Mouse (Mus musculus): ENCODE measurements around the gene Dmrtc2. TPM values are rescaled to one million over a fixed set of nuclear protein-coding genes. Genes with fewer than 3 reads are reported as not detected.

The Dmrtc2 gene
- polyA plus RNA-seq, 1 experiment from 2014 or later: not detected

DNA sequence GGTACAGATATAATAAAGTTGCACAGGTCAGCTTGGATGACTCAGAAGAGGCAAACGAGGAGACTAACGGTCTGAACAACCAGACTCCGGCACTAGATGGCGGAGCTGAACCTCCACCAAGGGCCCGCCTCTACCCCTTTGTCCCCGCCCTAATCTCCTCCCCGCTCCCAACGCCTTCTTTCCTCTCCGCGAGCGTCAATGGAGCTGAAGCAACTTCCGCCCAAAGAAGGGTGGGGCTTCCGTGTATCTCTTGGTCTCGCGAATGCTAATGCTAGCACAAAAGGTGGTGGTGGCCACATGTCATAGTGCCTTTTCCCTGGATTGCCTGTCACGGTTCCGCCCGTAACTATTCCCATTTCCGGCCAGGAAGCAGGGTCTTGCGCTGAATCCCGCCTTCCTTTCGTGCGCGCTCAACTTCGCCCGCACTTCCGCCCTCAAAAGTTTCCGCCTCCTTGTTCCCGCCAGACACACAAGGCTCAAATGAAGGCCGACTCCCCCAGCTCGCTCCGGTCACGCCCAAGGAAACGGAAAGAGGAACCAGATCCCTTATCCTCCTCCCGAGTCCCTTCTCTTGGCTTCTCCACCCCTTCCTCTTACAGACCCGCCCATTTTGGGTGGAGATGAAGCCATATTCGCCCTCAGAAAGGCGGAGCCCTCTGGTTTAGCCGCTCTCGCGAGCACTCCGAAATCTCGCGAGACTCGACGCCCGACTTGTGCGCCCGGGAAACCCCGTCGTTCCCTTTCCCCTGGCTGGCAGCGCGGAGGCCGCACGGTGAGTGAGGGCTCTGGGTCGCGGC lies 14.2 kb downstream of the Dmrtc2 start, which contains the start of gene Rps19:
Rps19 (plus strand) TSS at position 476 of the 797 bp plus-strand sequence.
- WGBS: under 1% methylated on average over 57 of the region's 57 CpGs
- H3K9me3 ChIP-seq (ENCODE audit: control insufficient read depth, low read length): no peaks in the 10 kb centered on the region
- peak within 1 kb of the TSS; percentile 99 for H3K9ac ChIP-seq (replicated peaks; ENCODE audit: low read length)
- DNase-seq (peak; percentile 100), ATAC-seq (ENCODE audit: low FRiP score, low TSS enrichment) (peak; percentile 93)
- H3K36me3 ChIP-seq (ENCODE audit: control insufficient read depth, insufficient read depth, low read length): peaks cover 32% of the 10 kb centered on the region
- H3K27ac ChIP-seq (replicated peaks; ENCODE audit: low read depth, low read length): peak within 1 kb of the TSS; percentile 88
- peak within 1 kb of the TSS; percentile 98 for H3K4me3 ChIP-seq (replicated peaks; ENCODE audit: low read depth, low read length)
- H3K4me2 ChIP-seq (ENCODE audit: low read length): peak within 1 kb of the TSS; percentile 83
- H3K4me1 ChIP-seq (ENCODE audit: control insufficient read depth, insufficient read depth, low read length): peaks cover 13% of the 10 kb centered on the region
- H3K27me3 ChIP-seq (ENCODE audit: control insufficient read depth, insufficient read depth, low read length): no peaks in the 10 kb centered on the region

DNA sequence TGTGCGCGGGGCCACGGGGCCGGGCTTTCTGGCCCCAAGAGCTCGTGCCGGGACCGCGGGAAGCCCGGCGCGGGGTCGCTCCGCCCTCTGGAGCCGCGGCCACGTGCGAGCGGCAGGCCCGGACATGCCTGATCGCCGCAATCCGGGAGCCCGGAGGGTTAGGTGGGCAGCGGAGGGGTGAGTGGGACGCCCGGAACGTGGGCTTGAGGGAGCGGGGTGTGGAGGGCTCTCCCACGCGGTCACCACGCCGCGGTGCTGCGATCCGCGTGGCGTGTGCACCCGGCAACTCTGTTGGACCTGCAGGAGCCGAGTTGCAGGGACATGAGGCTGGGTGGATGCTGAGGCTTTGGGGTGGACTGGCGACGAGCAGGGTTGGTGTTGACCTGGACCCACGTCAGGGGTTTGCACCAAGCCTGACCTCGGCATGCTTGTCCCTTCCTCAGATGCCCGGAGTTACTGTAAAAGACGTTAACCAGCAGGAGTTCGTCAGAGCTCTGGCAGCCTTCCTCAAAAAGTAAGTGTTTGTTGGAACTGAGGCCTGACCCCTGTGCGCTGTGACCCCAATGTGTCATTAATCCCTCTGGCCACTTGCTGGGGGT lies 14.9 kb downstream of the Dmrtc2 start:
- peaks cover 13% of the 10 kb centered on the region for H3K4me1 ChIP-seq (ENCODE audit: control insufficient read depth, insufficient read depth, low read length)
- peak overlapping the region; percentile 88 for H3K27ac ChIP-seq (replicated peaks; ENCODE audit: low read depth, low read length)
- peak overlapping the region; percentile 99 for H3K9ac ChIP-seq (replicated peaks; ENCODE audit: low read length)
- no peaks in the 10 kb centered on the region for H3K27me3 ChIP-seq (ENCODE audit: control insufficient read depth, insufficient read depth, low read length)
- under 1% methylated on average over 47 of the region's 47 CpGs for WGBS
- DNase-seq (no peak), ATAC-seq (ENCODE audit: low FRiP score, low TSS enrichment) (peak; percentile 1; the same call in 1 of the 2 replicates)
- no peaks in the 10 kb centered on the region for H3K9me3 ChIP-seq (ENCODE audit: control insufficient read depth, low read length)
- peak overlapping the region; percentile 83 for H3K4me2 ChIP-seq (ENCODE audit: low read length)
- peak overlapping the region; percentile 98 for H3K4me3 ChIP-seq (replicated peaks; ENCODE audit: low read depth, low read length)
- peaks cover 39% of the 10 kb centered on the region for H3K36me3 ChIP-seq (ENCODE audit: control insufficient read depth, insufficient read depth, low read length)

DNA sequence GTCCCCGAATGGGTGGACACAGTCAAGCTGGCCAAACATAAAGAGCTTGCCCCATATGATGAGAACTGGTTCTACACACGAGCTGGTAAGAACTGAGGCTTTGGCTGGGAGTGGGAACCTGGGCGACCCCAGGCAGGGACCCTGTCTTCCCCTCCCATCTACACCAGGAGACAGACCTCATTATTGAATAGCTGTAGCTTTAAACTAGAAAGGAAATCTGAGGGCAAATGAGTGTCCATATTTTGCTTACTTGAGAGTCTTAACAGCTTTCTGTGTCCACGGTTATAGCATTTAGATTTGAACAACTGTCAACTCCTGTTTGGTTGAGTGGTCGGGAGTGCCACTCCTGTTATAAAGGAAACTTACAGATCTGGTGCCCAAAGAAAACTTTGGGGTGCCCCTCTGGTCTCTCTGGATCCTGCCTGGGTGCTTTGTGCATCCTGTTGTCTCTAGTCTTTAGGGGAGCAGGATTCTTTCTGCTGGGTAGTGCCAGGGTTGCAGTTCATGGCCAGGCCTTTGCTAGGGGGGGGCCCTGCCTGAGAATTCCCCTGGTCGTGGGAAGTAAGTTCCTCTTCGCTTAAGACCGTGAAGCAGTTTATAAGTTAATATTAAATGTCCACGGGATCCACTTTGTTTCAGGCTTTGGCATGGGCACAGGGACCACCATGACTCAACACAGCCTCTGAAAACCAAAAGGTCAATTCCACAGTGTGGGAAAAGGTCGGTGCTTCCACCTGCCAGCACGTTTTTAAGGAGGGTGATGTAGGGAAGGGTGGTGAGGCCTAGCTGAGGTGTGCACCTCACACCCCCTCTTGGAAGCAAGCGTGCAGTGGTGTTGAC lies 15.8 kb downstream of the Dmrtc2 start:
- Histone ChIP-seq H3K4me1 (ENCODE audit: control insufficient read depth, insufficient read depth, low read length) (peaks cover 13% of the 10 kb centered on the region), H3K9me3 (ENCODE audit: control insufficient read depth, low read length) (no peaks in the 10 kb centered on the region), H3K4me2 (ENCODE audit: low read length) (peak overlapping the region; percentile 83), H3K9ac (replicated peaks; ENCODE audit: low read length) (peak overlapping the region; percentile 99), H3K27me3 (ENCODE audit: control insufficient read depth, insufficient read depth, low read length) (no peaks in the 10 kb centered on the region), H3K36me3 (ENCODE audit: control insufficient read depth, insufficient read depth, low read length) (peaks cover 46% of the 10 kb centered on the region), H3K27ac (replicated peaks; ENCODE audit: low read depth, low read length) (no peak overlapping the region), H3K4me3 (replicated peaks; ENCODE audit: low read depth, low read length) (peak overlapping the region; percentile 98)
- ATAC-seq (ENCODE audit: low FRiP score, low TSS enrichment): no peak
- no peak for DNase-seq
- 47% methylated on average over 12 of the region's 12 CpGs for WGBS

DNA sequence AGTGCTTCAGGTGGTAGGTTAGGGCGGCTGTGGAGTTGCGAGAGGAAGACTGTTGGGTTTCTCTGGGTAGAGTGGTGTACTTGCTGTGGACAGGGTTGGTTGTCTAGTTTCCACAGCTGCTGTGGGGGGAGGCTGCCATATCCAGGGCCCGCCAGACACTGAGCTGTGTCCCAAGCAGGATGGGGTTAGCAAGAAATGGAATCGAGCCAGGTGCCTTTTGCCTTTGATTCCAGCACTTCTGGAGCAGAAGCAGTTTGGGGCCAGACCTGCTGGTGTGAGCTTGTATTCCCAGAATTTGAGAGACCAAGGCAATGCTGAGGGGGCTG lies 16.4 kb downstream of the Dmrtc2 start:
- Histone ChIP-seq H3K36me3 (ENCODE audit: control insufficient read depth, insufficient read depth, low read length) (peaks cover 49% of the 10 kb centered on the region), H3K9me3 (ENCODE audit: control insufficient read depth, low read length) (no peaks in the 10 kb centered on the region), H3K4me2 (ENCODE audit: low read length) (peak overlapping the region; percentile 83), H3K4me3 (replicated peaks; ENCODE audit: low read depth, low read length) (peak overlapping the region; percentile 98; the same call in 1 of the 2 replicates), H3K4me1 (ENCODE audit: control insufficient read depth, insufficient read depth, low read length) (peaks cover 13% of the 10 kb centered on the region), H3K27me3 (ENCODE audit: control insufficient read depth, insufficient read depth, low read length) (no peaks in the 10 kb centered on the region), H3K27ac (replicated peaks; ENCODE audit: low read depth, low read length) (no peak overlapping the region), H3K9ac (replicated peaks; ENCODE audit: low read length) (peak overlapping the region; percentile 99; the same call in 1 of the 2 replicates)
- ATAC-seq (ENCODE audit: low FRiP score, low TSS enrichment) (no peak), DNase-seq (no peak)
- 73% methylated on average over 4 of the region's 4 CpGs for WGBS

DNA sequence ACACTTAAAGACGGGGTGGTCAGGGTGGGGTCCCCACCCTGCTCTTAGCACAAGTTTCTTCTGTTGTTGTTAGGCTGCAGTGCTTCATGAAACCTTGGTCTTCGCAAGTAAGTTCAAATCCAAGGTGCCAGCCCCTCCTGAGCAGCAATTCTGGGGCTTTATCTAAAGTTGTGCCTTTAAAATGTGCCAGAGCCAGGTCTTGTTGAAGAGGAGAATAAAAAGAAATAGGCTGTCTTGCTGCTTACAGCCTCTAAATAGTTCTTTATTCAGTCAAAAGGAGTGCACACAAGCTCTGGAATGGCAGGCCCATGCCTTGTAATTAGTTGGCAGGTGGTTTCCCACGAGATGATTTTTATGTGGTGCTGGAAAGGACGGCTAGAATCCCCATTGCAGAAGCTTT lies 17.2 kb downstream of the Dmrtc2 start:
- no peak overlapping the region for H3K4me2 ChIP-seq (ENCODE audit: low read length)
- no peak for DNase-seq
- no peak overlapping the region; the same call in 1 of the 2 replicates for H3K9ac ChIP-seq (replicated peaks; ENCODE audit: low read length)

DNA sequence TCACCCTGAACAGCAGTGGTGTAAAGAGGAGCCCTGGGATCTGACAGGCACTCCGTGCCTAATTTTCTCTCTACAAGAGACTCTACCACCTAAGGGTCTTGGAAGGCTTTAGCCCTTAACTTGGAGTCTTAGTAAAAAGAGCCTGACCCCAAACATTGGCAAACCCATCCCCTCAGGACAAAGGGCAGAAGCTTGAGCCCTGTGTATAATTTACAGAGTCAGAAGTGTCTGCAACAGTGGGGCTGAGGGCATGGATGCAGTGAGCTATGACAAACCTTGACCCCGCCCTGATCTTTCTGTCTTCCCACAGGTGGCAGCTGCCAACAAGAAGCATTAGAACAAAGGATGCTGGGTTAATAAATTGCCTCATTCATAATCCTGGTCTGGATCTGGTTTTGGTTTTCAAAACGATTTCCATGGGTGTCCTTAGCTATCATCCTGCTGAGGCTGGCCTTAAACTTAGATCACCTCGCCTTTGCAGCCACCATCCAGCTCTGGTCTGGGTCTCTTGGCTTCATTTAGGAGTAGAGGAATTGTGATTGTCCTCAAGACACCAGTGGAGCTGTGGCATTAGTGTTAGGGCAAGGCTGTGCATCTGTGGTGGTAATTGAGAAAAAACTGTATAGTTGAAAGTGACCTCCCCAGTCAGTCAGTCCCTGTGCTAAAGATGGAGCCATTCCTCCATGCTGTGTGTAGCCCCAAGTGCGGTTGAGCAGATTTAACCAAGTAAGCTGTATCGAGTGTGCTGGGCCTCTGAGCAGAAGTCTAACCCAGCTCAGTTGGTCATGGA lies 19.8 kb downstream of the Dmrtc2 start:
- no peak for ATAC-seq (ENCODE audit: low FRiP score, low TSS enrichment)
- H3K27ac ChIP-seq (replicated peaks; ENCODE audit: low read depth, low read length): no peak overlapping the region
- peaks cover 49% of the 10 kb centered on the region for H3K36me3 ChIP-seq (ENCODE audit: control insufficient read depth, insufficient read depth, low read length)
- peaks cover 13% of the 10 kb centered on the region for H3K4me1 ChIP-seq (ENCODE audit: control insufficient read depth, insufficient read depth, low read length)
- 85% methylated on average over 6 of the region's 6 CpGs for WGBS
- H3K9ac ChIP-seq (replicated peaks; ENCODE audit: low read length): no peak overlapping the region
- no peaks in the 10 kb centered on the region for H3K9me3 ChIP-seq (ENCODE audit: control insufficient read depth, low read length)
- DNase-seq: no peak
- H3K27me3 ChIP-seq (ENCODE audit: control insufficient read depth, insufficient read depth, low read length): no peaks in the 10 kb centered on the region
- H3K4me3 ChIP-seq (replicated peaks; ENCODE audit: low read depth, low read length): no peak overlapping the region
- no peak overlapping the region for H3K4me2 ChIP-seq (ENCODE audit: low read length)

More for the DNA sequence above, 17.2 kb downstream of the Dmrtc2 start:
- no peak for ATAC-seq (ENCODE audit: low FRiP score, low TSS enrichment)
- 81% methylated on average over 4 of the region's 4 CpGs for WGBS
- H3K36me3 ChIP-seq (ENCODE audit: control insufficient read depth, insufficient read depth, low read length): peaks cover 49% of the 10 kb centered on the region
- no peak overlapping the region for H3K4me3 ChIP-seq (replicated peaks; ENCODE audit: low read depth, low read length)
- no peaks in the 10 kb centered on the region for H3K9me3 ChIP-seq (ENCODE audit: control insufficient read depth, low read length)
- H3K27me3 ChIP-seq (ENCODE audit: control insufficient read depth, insufficient read depth, low read length): no peaks in the 10 kb centered on the region
- H3K4me1 ChIP-seq (ENCODE audit: control insufficient read depth, insufficient read depth, low read length): peaks cover 13% of the 10 kb centered on the region
- no peak overlapping the region for H3K27ac ChIP-seq (replicated peaks; ENCODE audit: low read depth, low read length)

DNA sequence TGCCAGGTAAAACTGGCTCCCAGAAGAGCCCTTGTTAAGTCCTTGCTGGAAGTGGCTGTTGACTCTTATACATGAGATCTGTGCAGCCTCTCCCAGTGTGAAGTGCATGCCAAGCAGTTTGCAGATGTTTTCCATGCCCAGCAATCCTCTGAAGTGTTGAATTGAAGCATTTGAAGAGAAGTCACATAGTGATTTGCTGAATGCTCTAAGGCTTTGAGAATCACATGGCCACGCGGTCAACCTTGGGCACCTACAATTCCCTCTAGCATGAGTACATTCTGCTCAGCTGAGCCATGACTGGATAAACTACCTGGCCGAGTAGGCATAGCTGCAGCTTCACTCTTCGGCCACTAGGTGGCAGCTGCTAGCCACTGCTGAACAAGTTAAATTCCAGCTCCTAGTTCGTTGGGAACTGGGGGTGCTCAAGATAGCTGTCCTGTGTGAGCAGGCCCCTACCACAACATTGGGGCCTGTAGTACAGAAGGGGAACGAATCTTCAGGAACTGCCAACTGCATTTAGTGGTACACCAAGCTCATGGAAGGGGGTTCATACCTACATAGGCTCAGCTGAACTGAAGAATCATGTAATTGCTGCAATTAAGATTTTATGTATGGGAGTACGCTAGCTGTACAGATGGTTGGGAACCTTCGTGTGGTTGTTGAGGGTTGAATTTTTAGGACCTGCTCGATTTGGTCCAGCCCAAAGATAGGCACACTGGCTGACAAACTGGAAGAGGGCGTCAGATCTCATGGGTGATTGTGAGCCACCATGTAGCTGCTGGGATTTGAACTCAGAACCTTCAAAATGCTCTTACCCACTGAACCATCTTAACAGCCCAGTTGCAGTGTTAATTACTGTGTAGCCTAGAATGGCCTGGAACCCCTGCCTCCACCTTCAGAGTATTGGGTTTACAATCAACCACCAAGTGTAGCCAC lies 20.7 kb downstream of the Dmrtc2 start:
- 33% methylated on average over 10 of the region's 10 CpGs for WGBS
- H3K9me3 ChIP-seq (ENCODE audit: control insufficient read depth, low read length): no peaks in the 10 kb centered on the region
- peaks cover 49% of the 10 kb centered on the region for H3K36me3 ChIP-seq (ENCODE audit: control insufficient read depth, insufficient read depth, low read length)
- H3K4me3 ChIP-seq (replicated peaks; ENCODE audit: low read depth, low read length): no peak overlapping the region
- H3K27ac ChIP-seq (replicated peaks; ENCODE audit: low read depth, low read length): no peak overlapping the region
- DNase-seq: peak; percentile 94
- ATAC-seq (ENCODE audit: low FRiP score, low TSS enrichment): peak; percentile 50; the same call in 1 of the 2 replicates
- H3K4me1 ChIP-seq (ENCODE audit: control insufficient read depth, insufficient read depth, low read length): peaks cover 10% of the 10 kb centered on the region
- no peak overlapping the region for H3K4me2 ChIP-seq (ENCODE audit: low read length)
- no peak overlapping the region for H3K9ac ChIP-seq (replicated peaks; ENCODE audit: low read length)
- H3K27me3 ChIP-seq (ENCODE audit: control insufficient read depth, insufficient read depth, low read length): no peaks in the 10 kb centered on the region

Measured in midbrain, embryonic 14.5 days (tissue).